7 mouse cellular contexts compared by ENCODE assay signal in the genomic region with DNA sequence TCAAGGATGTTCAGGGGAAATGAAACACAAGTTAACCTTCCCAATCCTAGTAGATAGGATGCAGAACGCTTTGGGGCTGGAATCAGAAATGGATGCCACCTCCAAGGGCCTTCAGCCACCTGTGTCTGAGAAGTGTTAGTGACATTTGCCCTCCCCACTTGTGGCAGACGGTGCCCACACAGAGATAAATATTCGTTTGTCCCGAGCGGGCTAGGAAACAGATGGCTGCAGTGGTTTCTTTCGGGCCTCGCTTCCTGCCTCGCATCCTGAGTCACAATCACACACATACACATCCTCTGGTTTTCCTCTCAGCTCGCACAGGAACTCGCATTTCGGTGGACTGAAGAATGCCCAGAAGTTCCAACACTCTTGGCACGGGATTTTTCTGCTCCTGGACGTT. TPM values are rescaled to one million over a fixed set of nuclear protein-coding genes. Genes with fewer than 3 reads are reported as not detected.
DNase-seq lines count a peak whose midpoint lies in the region; ATAC-seq lines count a peak whose summit lies in the region.

No protein-coding gene starts in this region.

- ATAC-seq in activated CD4-positive, CD25-positive, alpha-beta regulatory T cell, adult 4 months = peak; percentile 59

- peak; percentile 57 for DNase-seq in CD4-positive, CD25-positive, alpha-beta regulatory T cell, adult 2 months (ENCODE audit: low read depth, low spot score)
- peak; percentile 47 for DNase-seq in kidney, adult 11 months
- peak; percentile 58 to 80 for DNase-seq in lung, postnatal 4 days
- no peak for DNase-seq in right cerebral cortex, postnatal 10 days (ENCODE audit: low spot score in 2 of 2)
- no peak for DNase-seq in ovary, adult 18-20 months (ENCODE audit: low spot score)
- DNase-seq in right cerebral cortex, postnatal 36 days (ENCODE audit: low spot score in 2 of 2) = no peak

RNA-seq across cellular contexts. Expression of a gene that starts 13.5 kb away (rescaled TPM):
- polyA plus RNA-seq in activated CD4-positive, CD25-positive, alpha-beta regulatory T cell, adult 4 months (2017; shearing (Covaris generic)) = not detected

Comparison
In these comparisons a context has a peak if more than half of its experiments do, and no peak if none do; other contexts are left out.
1. DNase-seq: peak in CD4-positive, CD25-positive, alpha-beta regulatory T cell, adult 2 months (single experiment), kidney, adult 11 months (single experiment) and lung, postnatal 4 days (2 of 2); none in right cerebral cortex, postnatal 10 days (0 of 2), ovary, adult 18-20 months (single experiment) and right cerebral cortex, postnatal 36 days (0 of 2).